Mouse (Mus musculus) CH12.LX (cell line): ENCODE measurements around the gene Sod3. TPM values are rescaled to one million over a fixed set of nuclear protein-coding genes. Genes with fewer than 3 reads are reported as not detected.

ENCODE experiments used
- DNase-seq: peaks from one replicate; pipeline ENCODE4 v3.0.0-alpha.2; 2013; ENCODE audit errors: extremely low read depth
- H3K27ac ChIP-seq: 2 replicates; pipeline ENCODE4 v1.5.1; 2012; ENCODE audit warnings: low read depth, mild to moderate bottlenecking, control low read depth, moderate library complexity; ENCODE audit not compliant: insufficient read depth
- H3K27me3 ChIP-seq: replicated peaks from 2 replicates; pipeline ENCODE3; 2012; ENCODE audit warnings: inconsistent platforms
- H3K36me3 ChIP-seq, 2 experiments: replicated peaks in 1 of 2; 2 replicates each; pipeline versions ENCODE3 to v1.6.1; 2012; ENCODE audit warnings: inconsistent platforms in 1 of 2, low read length in 1 of 2, mild to moderate bottlenecking in 1 of 2, mixed read lengths in 1 of 2, moderate library complexity in 1 of 2; ENCODE audit not compliant: control insufficient read depth in 1 of 2, insufficient read depth in 1 of 2
- H3K4me1 ChIP-seq, 2 experiments: 2 replicates each; pipeline ENCODE4 v1.6.1; 2012; ENCODE audit warnings: inconsistent platforms in 1 of 2, moderate library complexity in 1 of 2; ENCODE audit not compliant: insufficient read depth in 2 of 2, control insufficient read depth in 1 of 2
- H3K4me2 ChIP-seq: 2 replicates; pipeline ENCODE4 v1.6.1; 2012; ENCODE audit warnings: low read depth, mild to moderate bottlenecking, control low read depth; ENCODE audit not compliant: poor library complexity, insufficient read depth, severe bottlenecking
- H3K4me3 ChIP-seq, 3 experiments: fragments of 150-350 bp in 1 of 3; sonication (generic) in 1 of 3; replicated peaks in 1 of 3; 2 replicates each; pipeline versions ENCODE3 to v1.5.1; 2011 to 2012; ENCODE audit warnings: low read depth in 2 of 3, low read length in 2 of 3, mild to moderate bottlenecking in 2 of 3, moderate library complexity in 2 of 3, control low read depth in 1 of 3, improper control_type of control experiment in 1 of 3, inconsistent platforms in 1 of 3, mixed read lengths in 1 of 3; ENCODE audit not compliant: poor library complexity in 1 of 3
- H3K79me2 ChIP-seq: replicated peaks from 2 replicates; pipeline ENCODE4 v1.6.1; 2012; ENCODE audit warnings: mild to moderate bottlenecking, moderate library complexity; ENCODE audit not compliant: control insufficient read depth, poor library complexity, insufficient read depth, severe bottlenecking; ENCODE audit errors: extremely low read depth
- H3K9ac ChIP-seq: 2 replicates; pipeline ENCODE4 v1.6.1; 2012; ENCODE audit warnings: low read depth, mild to moderate bottlenecking, control low read depth, moderate library complexity; ENCODE audit not compliant: insufficient read depth
- H3K9me3 ChIP-seq: replicated peaks from 2 replicates; pipeline ENCODE3; 2012; ENCODE audit warnings: low read length, inconsistent platforms, mixed read lengths
- BHLHE40 ChIP-seq: IDR thresholded peaks from 2 replicates; pipeline ENCODE4 v1.6.1; 2011; ENCODE audit warnings: mild to moderate bottlenecking, low read depth, low read length, improper control_type of control experiment
- CHD1 ChIP-seq: IDR thresholded peaks from 2 replicates; pipeline ENCODE4 v1.6.1; 2012; ENCODE audit warnings: low read depth, low read length, improper control_type of control experiment, inconsistent platforms
- CTCF ChIP-seq, 2 experiments: IDR thresholded peaks in 1 of 2; conservative IDR thresholded peaks in 1 of 2; 2 replicates each; pipeline ENCODE4 v1.5.1; 2011 to 2012; ENCODE audit warnings: low read depth in 2 of 2, low read length in 2 of 2, improper control_type of control experiment in 1 of 2, inconsistent platforms in 1 of 2, mild to moderate bottlenecking in 1 of 2, moderate library complexity in 1 of 2
- ELF1 ChIP-seq: IDR thresholded peaks from 2 replicates; pipeline ENCODE4 v1.6.1; 2014; ENCODE audit warnings: low read depth, mild to moderate bottlenecking, inconsistent platforms, low read length, improper control_type of control experiment
- ETS1 ChIP-seq: conservative IDR thresholded peaks from 2 replicates; pipeline ENCODE4 v1.6.1; 2012; ENCODE audit warnings: low read depth, mild to moderate bottlenecking, inconsistent platforms, low read length, improper control_type of control experiment, moderate library complexity
- HCFC1 ChIP-seq: IDR thresholded peaks from 2 replicates; pipeline ENCODE4 v1.6.1; 2012; ENCODE audit warnings: low read depth, mild to moderate bottlenecking, inconsistent platforms, low read length, improper control_type of control experiment
- JUN ChIP-seq: IDR thresholded peaks from 2 replicates; pipeline ENCODE4 v1.6.1; 2011; ENCODE audit warnings: low read depth, mild to moderate bottlenecking, low read length, improper control_type of control experiment, moderate library complexity; ENCODE audit not compliant: insufficient read depth
- JUND ChIP-seq: conservative IDR thresholded peaks from 2 replicates; pipeline ENCODE4 v1.6.1; 2011; ENCODE audit warnings: low read depth, low read length, improper control_type of control experiment
- MAX ChIP-seq: IDR thresholded peaks from 2 replicates; pipeline ENCODE4 v1.6.1; 2011; ENCODE audit warnings: low read length, improper control_type of control experiment
- MAZ ChIP-seq: IDR thresholded peaks from 2 replicates; pipeline ENCODE4 v1.6.1; 2012; ENCODE audit warnings: low read depth, mild to moderate bottlenecking, inconsistent platforms, low read length, improper control_type of control experiment, moderate library complexity
- MEF2A ChIP-seq: IDR thresholded peaks from 2 replicates; pipeline ENCODE4 v1.6.1; 2014; ENCODE audit warnings: low read depth, mild to moderate bottlenecking, inconsistent platforms, low read length, improper control_type of control experiment, borderline replicate concordance
- MXI1 ChIP-seq: IDR thresholded peaks from 2 replicates; pipeline ENCODE4 v1.6.1; 2011; ENCODE audit warnings: mild to moderate bottlenecking, low read depth, low read length, improper control_type of control experiment
- NELFE ChIP-seq: IDR thresholded peaks from 2 replicates; pipeline ENCODE4 v1.6.1; 2011; ENCODE audit warnings: low read depth, low read length, improper control_type of control experiment
- PAX5 ChIP-seq: IDR thresholded peaks from 2 replicates; pipeline ENCODE4 v1.6.1; 2012; ENCODE audit warnings: low read length, inconsistent platforms, mixed read lengths
- POLR2A ChIP-seq: IDR thresholded peaks from 2 replicates; pipeline ENCODE4 v1.6.1; 2011; ENCODE audit warnings: low read depth, mild to moderate bottlenecking, improper control_type of control experiment, low read length
- POLR2AphosphoS2 ChIP-seq: IDR thresholded peaks from 2 replicates; pipeline ENCODE4 v1.6.1; 2011; ENCODE audit warnings: low read depth, low read length, improper control_type of control experiment
- RAD21 ChIP-seq: IDR thresholded peaks from 2 replicates; pipeline ENCODE4 v1.6.1; 2011; ENCODE audit warnings: low read depth, mild to moderate bottlenecking, low read length, improper control_type of control experiment, moderate library complexity
- RCOR1 ChIP-seq: conservative IDR thresholded peaks from 2 replicates; pipeline ENCODE4 v1.6.1; 2012; ENCODE audit warnings: low read depth, mild to moderate bottlenecking, inconsistent platforms, low read length, improper control_type of control experiment
- TBP ChIP-seq: conservative IDR thresholded peaks from 2 replicates; pipeline ENCODE4 v1.6.1; 2011; ENCODE audit warnings: low read depth, low read length, improper control_type of control experiment
- USF1 ChIP-seq: IDR thresholded peaks from 2 replicates; pipeline ENCODE4 v1.6.1; 2014; ENCODE audit warnings: low read depth, mild to moderate bottlenecking, inconsistent platforms, low read length, improper control_type of control experiment
- USF2 ChIP-seq: conservative IDR thresholded peaks from 2 replicates; pipeline ENCODE4 v1.6.1; 2011; ENCODE audit warnings: low read depth, low read length, improper control_type of control experiment
- ZC3H11A ChIP-seq: IDR thresholded peaks from 2 replicates; pipeline ENCODE4 v1.6.1; 2012; ENCODE audit warnings: low read depth, mild to moderate bottlenecking, inconsistent platforms, low read length, improper control_type of control experiment
- ZMIZ1 ChIP-seq: IDR thresholded peaks from 2 replicates; pipeline ENCODE4 v1.6.1; 2012; ENCODE audit warnings: low read depth, mild to moderate bottlenecking, inconsistent platforms, low read length, improper control_type of control experiment
- ZNF384 ChIP-seq: IDR thresholded peaks from 2 replicates; pipeline ENCODE4 v1.6.1; 2012; ENCODE audit warnings: low read depth, low read length, improper control_type of control experiment, inconsistent platforms
- dilution Hi-C: fragments of 300-500 bp; cut with MboI; formaldehyde crosslinking; loops from 2 replicates; pipeline ENCODE4 v1.14.3; 2020; ENCODE audit warnings: low sequenced_read_pairs; ENCODE audit not compliant: extremely low pct_unique_long_range_greater_than_20kb, extremely low pct_ligation_motif_present
- in situ Hi-C: fragments of 300-500 bp; cut with MboI; formaldehyde crosslinking; loops from 3 replicates; pipeline ENCODE4 v1.14.3; 2019; ENCODE audit warnings: low sequenced_read_pairs, low pct_ligation_motif_present, low pct_unique_long_range_greater_than_20kb, mixed read lengths
- polyA plus RNA-seq: library from polyadenylated mRNA; unstranded; fragments of >175 nt; gene quantifications from 2 replicates; pipeline ENCODE4 v1.2.1, GENCODE M21; 2012; ENCODE audit warnings: low read depth; ENCODE audit not compliant: insufficient read length
- total RNA-seq, 2 experiments: library from RNA; depleted of rRNA; stranded (reverse); fragments of 300-350 nt in 1 of 2; fragments of >200 nt in 1 of 2; gene quantifications; 2 replicates each; pipeline ENCODE4 v1.2.3; 2012 to 2014

Sod3 gene
- total and polyA plus RNA-seq, 3 experiments, result not detected

DNA sequence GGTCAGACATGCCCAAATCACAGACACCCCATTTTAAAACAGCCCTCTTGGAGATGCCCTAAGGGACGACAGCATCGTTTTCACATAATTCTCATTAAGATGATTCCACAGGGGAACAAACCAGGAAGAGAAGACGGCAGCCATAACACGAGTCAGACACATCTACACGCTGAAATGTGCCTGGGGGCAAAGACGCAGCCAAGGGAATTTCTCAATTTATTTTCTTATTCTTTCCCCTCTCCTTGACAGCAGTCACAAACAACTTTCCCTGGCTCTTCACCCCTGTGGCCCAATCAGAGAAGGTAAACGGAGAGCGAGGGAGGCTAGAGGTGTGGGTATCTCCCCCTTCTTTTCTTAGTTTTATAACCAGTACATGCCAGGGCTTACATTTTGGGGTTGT, 40.8 kb downstream of the Sod3 start:
- TF ChIP-seq JUN (no peak), POLR2AphosphoS2 (no peak), MAX (no peak), RCOR1 (no peak), ZNF384 (no peak), TBP (no peak), MAZ (no peak), NELFE (no peak), ZMIZ1 (no peak), BHLHE40 (no peak), JUND (no peak), MEF2A (no peak), RAD21 (no peak), CHD1 (no peak), PAX5 (no peak), USF1 (no peak), ELF1 (no peak), HCFC1 (no peak), ZC3H11A (no peak), USF2 (no peak)
- Histone ChIP-seq H3K4me1 (peaks cover 0 to 4% of the 10 kb centered on the region in 2 experiments; a peak in 1 of 4 replicates), H3K4me2 (no peak overlapping the region), H3K9me3 (no peaks in the 10 kb centered on the region), H3K36me3 (no peaks in the 10 kb centered on the region), H3K27me3 (no peaks in the 10 kb centered on the region), H3K9ac (no peak overlapping the region), H3K4me3 (no peak overlapping the region), H3K79me2 (no peaks in the 10 kb centered on the region), H3K27ac (no peak overlapping the region)
- DNase-seq, result no peak
- in situ Hi-C loops (no loop called here), dilution Hi-C loops (no loop called here)

- Histone ChIP-seq H3K79me2 (no peaks in the 10 kb centered on the region), H3K9me3 (peaks cover 1% of the 10 kb centered on the region), H3K9ac (no peak overlapping the region), H3K27me3 (no peaks in the 10 kb centered on the region), H3K4me3 (no peak overlapping the region), H3K4me1 (peaks cover 0 to 4% of the 10 kb centered on the region in 2 experiments; a peak in 1 of 4 replicates), H3K4me2 (no peak overlapping the region), H3K27ac (no peak overlapping the region), H3K36me3 (no peaks in the 10 kb centered on the region)
- in situ Hi-C loops (no loop called here), dilution Hi-C loops (no loop called here)
- no peak for TF ChIP-seq MXI1
- no peak for TF ChIP-seq ETS1
- no peak for TF ChIP-seq CTCF (conservative IDR thresholded peaks at IDR 0.05 in 1 of 2, IDR thresholded peaks at IDR 0.05 in 1 of 2; ENCODE audit: low read depth in 2 of 2, low read length in 2 of 2)
- TF ChIP-seq PAX5, result no peak
- no peak for TF ChIP-seq ELF1
- no peak for TF ChIP-seq MAX
- TF ChIP-seq JUN, result no peak
- TF ChIP-seq ZMIZ1, result no peak
- no peak for TF ChIP-seq POLR2A
- TF ChIP-seq NELFE, result no peak
- TF ChIP-seq HCFC1, result no peak
- DNase-seq, result no peak
Measured at GRCm38 (mm10) chr5:52408668-52409315, 45.2 kb downstream of the Sod3 start.
